Mouse (Mus musculus) lung, adult 2 months (tissue): ENCODE data around the gene Pxn. TPM values are rescaled to one million over a fixed set of nuclear protein-coding genes. Genes with fewer than 3 reads are reported as not detected.
"Not testable (repeated sequence)": the region's sequence is repeated elsewhere in the genome, so short reads cannot be mapped to it uniquely, and the experiment has no call there.

Source experiments
- DNase-seq: peaks from one replicate; pipeline ENCODE4 v3.0.0; 2022
- H3K4me1 ChIP-seq: fragments of 200-500 bp; 2 replicates; pipeline ENCODE4 v1.6.1; 2011; ENCODE audit warnings: low read length; ENCODE audit not compliant: control insufficient read depth, insufficient read depth
- H3K4me3 ChIP-seq: fragments of 200-500 bp; replicated peaks from 2 replicates; pipeline ENCODE3; 2011; ENCODE audit warnings: low read depth, mild to moderate bottlenecking, control low read depth, low read length; ENCODE audit errors: extremely low read depth
- CTCF ChIP-seq: fragments of 200-500 bp; IDR thresholded peaks from 2 replicates; pipeline ENCODE4 v1.5.1; 2011; ENCODE audit warnings: mild to moderate bottlenecking, low read length, control low read depth; ENCODE audit not compliant: insufficient read depth
- POLR2A ChIP-seq: fragments of 200-500 bp; IDR thresholded peaks from 2 replicates; pipeline ENCODE4 v1.6.1; 2011; ENCODE audit warnings: low read depth, mild to moderate bottlenecking, control low read depth, low read length, borderline replicate concordance; ENCODE audit errors: extremely low read depth
- WGBS: fragments of 180-500 bp; shearing (Covaris S2); methylation state at CpG from one replicate; pipeline ENCODE4 v1.1.7; 2018; 5-methylcytosine and 5-hydroxymethylcytosine counted together
- polyA plus RNA-seq: library from polyadenylated mRNA; depleted of rRNA; stranded (reverse); fragments of >200 nt; gene quantifications from 2 replicates; pipeline ENCODE4 v1.2.3, GENCODE M21; 2012

Pxn gene
- polyA plus RNA-seq, 1 experiment, result 214 TPM

DNA sequence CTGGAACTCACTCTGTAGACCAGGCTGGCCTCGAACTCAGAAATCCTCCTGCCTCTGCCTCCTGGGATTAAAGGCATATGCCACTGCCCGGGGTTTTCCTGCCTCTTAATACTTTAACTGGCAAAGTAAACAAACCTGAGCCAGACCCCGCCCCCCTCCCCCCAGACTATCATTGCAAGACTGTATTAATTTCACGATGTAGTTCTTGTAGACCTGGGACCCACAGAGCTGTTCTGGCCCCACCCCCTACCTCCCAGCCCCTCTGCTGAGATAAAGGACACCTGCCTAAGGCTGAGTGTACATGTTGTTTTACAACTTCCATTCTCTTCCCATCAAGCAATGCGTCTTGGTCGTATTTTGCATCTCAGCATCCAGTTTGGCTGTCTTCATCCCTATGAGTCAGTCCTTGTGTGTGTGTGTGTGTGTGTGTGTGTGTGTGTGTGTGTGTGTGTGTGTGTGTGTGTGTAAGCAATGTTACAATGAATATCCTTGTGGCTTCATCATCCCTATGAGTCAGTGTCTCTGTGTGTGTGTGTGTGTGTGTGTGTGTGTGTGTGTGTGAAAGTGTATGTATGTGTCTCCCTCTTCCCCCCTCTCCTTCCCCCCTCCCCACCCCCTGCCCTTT lies 13.7 kb upstream of the Pxn start:
- no peak overlapping the region for H3K4me3 ChIP-seq
- peaks cover 6% of the 10 kb centered on the region for H3K4me1 ChIP-seq
- TF ChIP-seq POLR2A, result no peak
- no peak for TF ChIP-seq CTCF
- no peak for DNase-seq
- 56% methylated on average over 6 of the region's 6 CpGs for WGBS

DNA sequence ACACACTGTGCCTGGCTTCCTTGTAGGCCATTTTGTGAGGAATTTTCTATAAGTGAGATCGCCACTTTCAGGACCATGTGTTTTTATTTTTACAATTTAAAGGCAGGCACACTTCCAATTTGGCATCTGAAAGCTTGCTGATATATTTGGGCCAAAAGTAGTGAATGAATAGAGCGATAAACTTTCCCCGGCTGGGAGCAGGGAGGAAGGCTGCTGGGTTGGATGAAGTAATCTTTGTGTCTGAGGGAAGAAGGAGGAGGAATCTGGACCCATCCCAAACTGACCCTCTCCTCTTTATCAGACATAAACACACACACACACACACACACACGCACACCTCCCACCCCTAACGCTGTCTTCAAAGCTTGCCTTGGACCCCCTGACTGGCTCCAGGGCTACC lies 13.0 kb upstream of the Pxn start:
- H3K4me1 ChIP-seq, result peaks cover 6% of the 10 kb centered on the region
- TF ChIP-seq CTCF (no peak), POLR2A (no peak)
- no peak for DNase-seq
- 33% methylated on average over 5 of the region's 5 CpGs for WGBS
- H3K4me3 ChIP-seq, result no peak overlapping the region

DNA sequence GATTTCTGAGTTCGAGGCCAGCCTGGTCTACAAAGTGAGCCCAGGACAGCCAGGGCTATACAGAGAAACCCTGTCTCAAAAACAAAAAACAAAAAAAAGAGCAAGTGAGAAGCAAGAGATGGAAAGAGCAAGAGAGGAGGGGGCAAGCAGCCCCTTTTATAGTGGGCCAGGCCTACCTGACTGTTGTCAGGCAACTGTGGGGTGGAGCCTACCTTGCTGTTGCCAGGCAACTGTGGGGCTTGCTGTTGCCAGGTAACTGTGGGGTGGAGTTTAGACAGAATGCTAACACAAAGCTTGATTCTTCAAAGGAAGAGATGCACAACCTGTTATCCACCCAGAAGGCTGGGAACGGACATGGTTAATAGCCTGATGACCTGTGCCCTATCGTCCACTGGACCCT lies 10.9 kb upstream of the Pxn start:
- DNase-seq, H3K4me1 ChIP-seq, H3K4me3 ChIP-seq: not testable (repeated sequence)
- WGBS, result 84% methylated on average over 3 of the region's 3 CpGs

DNA sequence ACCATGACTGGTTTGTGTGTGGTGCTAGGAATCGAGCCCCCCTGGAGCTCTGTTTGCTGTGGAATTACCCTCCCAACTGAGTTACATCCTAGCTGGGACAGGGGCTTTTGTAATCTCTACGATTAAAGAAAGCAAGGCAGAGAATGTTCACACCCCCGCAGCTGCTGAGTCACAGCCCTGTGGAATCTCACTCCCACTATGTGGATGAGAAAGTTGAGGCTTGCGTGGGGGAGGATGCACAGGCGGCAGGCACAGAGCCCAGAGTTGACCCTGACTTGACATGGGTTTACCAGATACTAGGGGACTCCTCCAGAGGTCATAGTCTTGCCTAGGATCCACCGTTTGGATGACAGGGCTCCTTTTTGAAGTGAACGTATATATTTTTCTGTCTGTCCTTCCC lies 9.4 kb upstream of the Pxn start:
- DNase-seq, result no peak
- Histone ChIP-seq H3K4me1 (peaks cover under 1% of the 10 kb centered on the region), H3K4me3 (no peak overlapping the region)
- TF ChIP-seq POLR2A (no peak), CTCF (no peak)
- WGBS, result 77% methylated on average over 7 of the region's 7 CpGs

DNA sequence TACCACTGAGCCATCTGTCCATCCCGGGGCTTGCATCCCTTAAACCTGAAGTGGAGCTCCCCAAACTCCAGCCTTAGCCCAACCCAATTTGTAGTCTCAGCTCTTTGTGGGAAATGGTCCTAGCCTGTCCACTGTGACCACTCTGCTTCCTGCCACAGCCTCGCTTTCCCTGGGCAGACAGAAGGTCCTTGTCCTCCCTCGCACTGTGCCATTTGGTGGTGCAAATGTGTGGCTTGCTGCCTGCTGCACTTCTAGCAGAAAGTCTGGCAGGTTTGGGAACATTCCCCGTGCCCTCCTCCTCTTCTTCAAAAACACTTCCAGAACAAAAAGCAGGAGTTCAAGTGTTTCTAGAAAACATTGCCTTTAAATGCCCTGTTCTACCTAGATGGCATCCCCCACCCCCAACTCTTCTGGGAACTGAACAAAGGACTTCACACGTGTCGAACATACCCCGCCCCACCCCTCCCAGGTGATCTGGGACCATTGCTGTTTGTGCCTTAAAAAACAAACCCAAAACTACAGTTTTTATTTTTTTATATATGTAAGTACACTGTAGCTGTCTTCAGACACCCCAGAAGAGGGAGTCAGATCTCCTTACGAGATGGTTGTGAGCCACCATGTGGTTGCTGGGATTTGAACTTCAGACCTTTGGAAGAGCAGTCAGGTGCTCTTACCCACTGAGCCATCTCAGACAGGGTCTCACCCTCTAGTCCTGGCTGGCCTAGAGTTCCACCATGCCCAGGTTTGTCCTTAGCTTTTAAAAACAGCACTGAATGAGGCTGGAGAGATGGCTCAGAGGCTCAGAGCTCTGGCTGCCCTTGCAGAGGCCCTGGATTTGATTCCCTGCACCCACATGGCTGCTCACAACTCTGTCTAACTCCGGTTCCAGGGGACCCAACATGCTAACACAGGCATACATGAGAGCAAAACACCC lies 7.9 kb upstream of the Pxn start:
- no peaks in the 10 kb centered on the region; the same call in 1 of the 2 replicates for H3K4me1 ChIP-seq
- 56% methylated on average over 9 of the region's 9 CpGs for WGBS
- TF ChIP-seq POLR2A (no peak), CTCF (no peak)
- no peak for DNase-seq
- no peak overlapping the region for H3K4me3 ChIP-seq

DNA sequence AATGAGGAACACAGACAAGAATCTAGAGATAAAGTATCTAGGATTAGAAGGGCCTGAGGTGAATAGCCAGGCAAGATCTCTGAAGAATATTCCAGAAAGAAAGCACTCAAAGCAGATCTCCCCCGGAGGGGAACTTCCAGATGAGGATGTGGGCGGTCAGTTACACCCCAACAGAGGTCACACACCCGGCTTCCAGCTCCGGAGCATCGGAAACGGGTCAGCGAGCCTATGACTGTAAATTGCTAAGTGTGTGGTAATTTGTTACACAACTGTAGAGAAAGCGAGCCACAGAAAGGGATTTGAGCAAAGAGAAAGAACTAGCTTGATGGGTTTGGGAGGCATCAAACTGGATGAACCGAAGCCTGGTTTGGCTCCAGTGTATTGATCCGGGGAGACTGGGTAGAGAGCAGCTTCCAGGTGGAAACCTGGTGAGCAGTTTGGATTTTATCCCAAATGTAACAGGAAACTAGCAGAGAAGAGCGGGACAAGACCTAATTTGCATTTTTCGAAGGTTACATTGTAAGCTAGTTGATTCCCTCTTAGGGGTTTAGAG lies 6.0 kb upstream of the Pxn start:
- no peak for DNase-seq
- TF ChIP-seq CTCF, result no peak
- no peak for TF ChIP-seq POLR2A
- no peak overlapping the region for H3K4me3 ChIP-seq
- WGBS, result 58% methylated on average over 12 of the region's 12 CpGs
- H3K4me1 ChIP-seq, result no peaks in the 10 kb centered on the region

DNA sequence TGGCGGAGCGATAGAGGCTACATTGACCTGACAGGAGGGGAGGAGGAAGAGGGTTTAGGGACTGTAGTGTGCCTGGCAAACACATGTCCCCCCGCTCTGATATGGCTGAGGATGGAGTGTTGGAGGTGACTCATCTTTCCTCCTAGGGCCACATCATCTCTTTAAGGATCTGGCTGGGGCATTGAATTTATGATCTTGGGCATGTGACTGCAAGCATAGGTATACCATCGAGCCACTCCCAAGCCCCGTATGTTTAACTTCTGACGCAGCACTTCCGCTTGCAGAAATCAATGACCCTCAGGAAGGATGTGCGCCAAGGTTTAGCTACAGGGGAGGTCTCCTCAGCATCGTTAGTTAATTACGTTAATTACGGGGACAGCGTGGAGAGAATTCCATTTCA lies 3.4 kb upstream of the Pxn start:
- 59% methylated on average over 12 of the region's 12 CpGs for WGBS
- TF ChIP-seq CTCF, result no peak
- TF ChIP-seq POLR2A, result no peak
- H3K4me3 ChIP-seq, result no peak overlapping the region
- 0 out of 2 replicates have a peak, but pooled peaks cover 4% of the 10 kb centered on the region for H3K4me1 ChIP-seq
- DNase-seq, result no peak

DNA sequence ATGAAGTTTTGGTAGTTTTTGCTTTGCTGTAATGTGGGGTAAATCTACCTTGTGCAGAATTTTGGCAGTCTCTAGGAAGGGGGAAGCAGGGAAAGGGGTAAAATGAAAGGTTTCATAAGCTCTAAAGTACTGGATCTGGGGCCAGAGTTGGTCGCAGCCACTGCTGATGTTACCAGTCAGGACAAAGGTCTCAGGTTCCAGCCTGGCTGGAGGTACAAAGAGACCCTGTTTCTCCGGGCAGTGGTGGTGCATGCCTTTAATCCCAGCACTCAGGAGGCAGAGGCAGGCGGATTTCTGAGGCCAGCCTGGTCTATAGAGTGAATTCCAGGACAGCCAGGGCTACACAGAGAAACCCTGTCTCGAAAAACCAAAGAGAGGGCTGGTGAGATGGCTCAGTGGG lies 859 bp upstream of the Pxn start:
- H3K4me3 ChIP-seq, DNase-seq, H3K4me1 ChIP-seq: not testable (repeated sequence)
- 69% methylated on average over 4 of the region's 4 CpGs for WGBS

DNA sequence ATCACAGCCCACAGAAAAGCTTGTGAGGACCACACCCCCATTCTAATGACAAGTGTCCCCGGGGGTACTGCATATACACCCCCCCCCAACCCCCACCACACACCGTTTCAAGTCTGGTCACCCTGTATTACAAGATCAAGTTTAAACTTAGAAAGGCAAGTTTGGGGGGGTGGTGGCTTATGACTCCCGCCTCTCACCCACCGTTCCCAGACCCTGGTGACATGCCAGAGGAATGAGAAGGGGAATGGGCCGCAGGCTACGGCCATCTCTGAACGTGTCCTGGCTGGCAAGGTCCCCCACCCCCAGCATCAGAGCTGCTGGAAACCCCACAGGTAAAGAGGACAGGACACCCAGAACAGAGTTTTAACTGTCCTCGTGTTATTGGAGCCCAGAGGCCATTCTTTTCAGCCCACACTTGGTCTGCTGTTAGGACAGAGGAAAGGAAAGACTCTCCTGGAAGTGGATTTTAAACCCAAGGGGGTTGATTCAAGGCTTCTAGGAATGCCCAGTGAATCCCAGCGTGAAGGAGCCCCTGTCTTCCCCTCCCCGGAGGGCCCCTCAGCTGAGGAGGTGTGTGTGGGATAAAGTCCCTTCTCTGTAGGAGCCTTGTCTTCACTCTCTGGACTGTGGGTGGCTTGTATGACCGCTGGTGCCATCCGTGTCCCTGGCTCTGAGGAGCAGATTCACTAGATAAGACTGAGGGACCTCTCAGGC lies 948 bp downstream of the Pxn start:
- DNase-seq, result peak; percentile 39
- Histone ChIP-seq H3K4me3 (peak overlapping the region; percentile 84), H3K4me1 (peaks cover 14% of the 10 kb centered on the region; the same call in 1 of the 2 replicates)
- 3% methylated on average over 12 of the region's 12 CpGs for WGBS
- no peak for TF ChIP-seq POLR2A
- no peak for TF ChIP-seq CTCF
